In genomic region chr12:24580452-24580851, GRCm38 (mm10) we compare ENCODE assay signal across 24 mouse cellular contexts.
"Had no signal": no experiment of that assay in that cellular context is flagged by ENCODE, and none has a peak within 500 bp of the region (broad histone marks: within the 10 kb centered on the region; RNA-seq: fewer than 3 reads in every experiment).

No protein-coding gene starts in this region.

- H3K4me3 ChIP-seq: heart, adult 2 months; heart, embryonic 13.5 days; heart, embryonic 15.5 days; hindbrain, embryonic 13.5 days; hindbrain, embryonic 15.5 days; kidney, embryonic 15.5 days; limb, embryonic 13.5 days had no signal

- DNase-seq: forebrain, postnatal 0 days; gastrocnemius, postnatal 14 days; gastrocnemius, postnatal 36 days; heart, adult 11 months; heart, adult 2 months; heart, postnatal 14 days; heart, postnatal 36 days; kidney, adult 11 months; kidney, adult 2 months; kidney, adult 9 months; kidney, postnatal 14 days; kidney, postnatal 36 days; layer of hippocampus, postnatal 36 days; left cerebral cortex, postnatal 4 days had no signal

- H3K4me2 ChIP-seq: heart, embryonic 11.5 days; heart, embryonic 13.5 days; heart, embryonic 15.5 days; hindbrain, embryonic 13.5 days; hindbrain, embryonic 15.5 days; kidney, embryonic 15.5 days; limb, embryonic 13.5 days had no signal

- H3K4me1 ChIP-seq: hindbrain, embryonic 15.5 days had no signal

- H3K9ac ChIP-seq: forebrain, postnatal 0 days; heart, embryonic 13.5 days; heart, embryonic 15.5 days; hindbrain, embryonic 13.5 days; hindbrain, embryonic 15.5 days; kidney, embryonic 15.5 days; limb, embryonic 13.5 days had no signal

- H3K27ac ChIP-seq: heart, adult 2 months; heart, embryonic 13.5 days; heart, embryonic 15.5 days; hindbrain, embryonic 13.5 days; hindbrain, embryonic 15.5 days; hindbrain, postnatal 0 days; kidney, embryonic 15.5 days; kidney, postnatal 0 days; limb, embryonic 13.5 days had no signal

- H3K36me3 ChIP-seq: hindbrain, embryonic 13.5 days; hindbrain, embryonic 15.5 days; limb, embryonic 13.5 days had no signal

- ATAC-seq: forebrain, postnatal 0 days; hindbrain, postnatal 0 days; intestine, embryonic 16.5 days had no signal

- H3K27me3 ChIP-seq: heart, embryonic 13.5 days; heart, embryonic 15.5 days; hindbrain, embryonic 15.5 days had no signal

- H3K9me3 ChIP-seq: heart, embryonic 13.5 days; heart, embryonic 15.5 days; hindbrain, embryonic 13.5 days; hindbrain, embryonic 15.5 days; kidney, embryonic 15.5 days; limb, embryonic 13.5 days had no signal
